Mouse (Mus musculus): ENCODE measurements around the gene Dlgap4.

Dlgap4 gene

DNA sequence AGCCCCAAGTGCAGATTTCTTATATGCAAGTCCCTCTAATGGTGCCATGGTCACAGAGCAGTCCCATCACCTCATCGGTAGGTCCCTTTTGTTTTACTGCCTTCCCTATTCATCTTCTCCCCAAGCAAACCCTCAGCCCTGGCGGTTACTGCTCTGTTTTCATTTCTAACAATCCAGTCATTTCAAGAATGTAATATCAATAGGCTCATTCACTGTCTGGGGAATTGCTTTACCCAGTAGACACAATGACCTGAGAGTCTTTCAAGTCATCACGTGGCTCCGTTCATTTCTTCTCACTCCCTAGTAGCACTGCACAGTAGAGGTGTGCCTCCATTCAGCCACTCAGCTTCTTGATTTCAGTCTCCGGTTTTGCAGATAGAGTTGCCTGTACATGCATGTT, 130.9 kb downstream of the Dlgap4 start:
- DNase-seq = no peak

GRCm38 (mm10) chr2:156747315-156747714, 133.8 kb downstream of the Dlgap4 start:
- no peak for DNase-seq

DNA sequence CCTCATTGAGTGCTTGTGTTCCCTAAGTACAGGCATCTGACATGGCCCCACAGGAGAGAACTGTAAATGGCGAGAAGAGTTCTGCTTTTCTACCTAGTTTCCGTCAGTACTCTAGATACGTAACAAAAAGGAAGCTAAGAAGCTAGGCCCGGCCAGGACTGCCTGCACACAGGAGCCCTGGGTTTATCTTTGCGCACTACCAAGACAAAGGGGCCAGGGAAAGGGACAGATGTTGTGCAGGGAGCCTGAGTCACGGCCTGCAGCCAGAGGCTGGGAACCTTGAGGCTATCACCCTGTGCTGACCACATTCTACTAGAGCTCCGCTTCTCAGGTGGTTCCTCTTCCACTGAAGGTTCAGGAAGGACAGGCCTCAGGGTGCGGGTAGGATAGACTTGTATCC, 136.2 kb downstream of the Dlgap4 start:
- DNase-seq = no peak

- no peak for DNase-seq
Measured at GRCm38 (mm10) chr2:156756937-156757336, 143.4 kb downstream of the Dlgap4 start.

DNA sequence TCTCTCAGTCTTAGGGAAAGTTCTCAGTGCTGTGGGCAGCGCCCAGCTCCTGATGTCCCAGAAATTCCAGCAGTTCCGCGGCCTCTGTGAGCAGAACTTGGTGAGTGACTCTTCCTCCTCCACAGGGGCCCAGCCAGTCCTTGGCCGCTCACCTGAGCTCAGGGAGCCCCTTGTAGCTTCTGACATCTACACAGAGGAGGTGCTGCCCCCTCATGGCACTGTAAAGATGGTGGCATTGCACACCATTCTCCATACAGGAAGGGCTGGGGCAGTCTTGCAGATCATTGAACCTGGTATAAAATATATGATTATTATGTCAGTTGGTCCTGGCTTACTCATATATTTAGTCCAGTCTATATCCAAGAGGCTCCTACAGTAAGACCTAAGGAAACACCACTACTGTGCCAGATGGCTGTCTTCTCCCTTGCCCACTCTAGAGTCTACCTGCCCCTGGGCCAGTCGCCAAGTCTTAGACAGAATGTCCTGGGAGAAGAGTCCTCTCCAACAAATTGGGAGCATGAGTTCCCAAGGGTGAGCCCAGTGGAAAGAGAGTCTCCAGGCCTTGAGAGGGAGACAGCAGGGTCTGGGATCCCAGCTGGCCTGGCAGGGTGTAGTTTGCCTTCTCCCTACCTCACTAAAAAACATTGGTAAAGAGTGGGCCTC, 147.5 kb downstream of the Dlgap4 start:
- DNase-seq = peak; percentile 34

DNA sequence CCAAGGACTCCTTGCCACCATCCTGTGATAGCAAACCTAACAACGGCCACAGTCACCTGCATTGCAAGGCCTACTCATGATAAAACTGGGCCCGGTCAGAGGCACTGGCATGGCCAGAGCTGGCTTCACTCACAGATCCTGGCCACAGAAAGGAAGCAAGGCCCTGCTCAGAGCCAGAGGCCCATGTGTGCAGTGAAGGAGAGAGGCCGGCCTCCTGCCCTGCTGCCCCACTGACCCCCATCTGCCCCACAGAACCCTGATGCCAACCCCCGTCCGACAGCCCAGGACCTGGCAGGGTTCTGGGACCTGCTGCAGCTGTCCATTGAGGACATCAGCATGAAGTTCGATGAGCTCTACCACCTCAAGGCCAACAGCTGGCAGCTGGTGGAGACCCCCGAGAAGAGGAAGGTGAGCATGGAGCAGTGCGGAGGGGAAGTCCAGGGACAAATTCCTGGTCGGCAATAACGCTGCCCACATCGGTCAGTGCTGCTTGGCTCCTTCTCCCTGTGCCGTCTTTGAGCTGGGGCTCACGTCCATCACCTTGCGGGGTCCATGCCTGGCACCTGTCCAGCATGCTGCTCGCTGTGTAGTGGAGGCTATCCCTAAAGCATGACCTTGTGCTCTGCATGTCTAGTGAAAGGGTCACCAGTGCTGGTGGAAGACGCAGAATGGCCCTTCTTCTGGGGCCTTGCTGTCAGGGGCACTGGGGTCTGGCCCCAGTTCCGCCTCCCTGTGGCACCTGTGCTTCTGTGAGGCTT, 148.2 kb downstream of the Dlgap4 start:
- DNase-seq = no peak

- DNase-seq = no peak
Measured at GRCm38 (mm10) chr2:156762499-156762898, 149.0 kb downstream of the Dlgap4 start.

GRCm38 (mm10) chr2:156763101-156763500, 149.6 kb downstream of the Dlgap4 start:
- DNase-seq = no peak

DNA sequence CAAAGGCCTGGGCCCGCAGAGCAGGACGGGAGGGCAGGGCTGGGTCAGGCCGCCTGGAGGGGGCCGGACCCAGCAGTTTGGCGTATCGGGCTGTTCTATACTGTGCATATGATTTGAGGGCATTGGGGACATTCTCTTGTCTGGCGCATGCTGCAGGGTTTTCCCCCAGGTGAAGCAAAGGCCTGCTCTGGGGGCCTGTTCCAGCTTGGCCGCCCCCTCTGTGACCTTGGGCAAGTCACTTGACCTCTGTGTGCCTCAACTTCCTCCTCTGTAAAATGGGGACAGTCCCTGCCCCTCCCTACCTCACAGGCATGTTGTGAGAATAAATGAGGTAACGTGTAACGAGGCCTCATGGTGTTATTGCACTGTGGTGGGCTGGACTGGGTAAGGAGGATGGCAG, 150.5 kb downstream of the Dlgap4 start:
- no peak for DNase-seq

DNA sequence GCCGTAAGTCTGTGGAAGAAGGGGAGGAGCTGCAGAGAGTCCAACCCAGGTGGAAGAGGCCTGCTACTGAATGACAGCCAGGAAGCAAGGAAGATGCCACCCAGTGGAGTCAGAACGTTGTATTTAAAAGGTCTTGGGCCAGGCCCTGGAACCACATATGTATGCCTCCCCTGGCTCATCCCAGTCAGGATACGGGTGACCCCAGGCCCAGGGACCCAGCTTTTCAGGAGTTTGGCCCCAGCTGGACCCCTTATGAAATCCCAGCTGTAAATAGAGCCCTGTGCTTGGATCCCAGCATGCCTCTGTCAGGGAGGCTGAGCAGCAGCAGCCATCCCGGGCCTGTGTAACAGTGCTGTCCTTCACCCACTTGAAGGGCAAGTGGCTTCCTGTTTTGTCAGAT, 151.2 kb downstream of the Dlgap4 start:
- no peak for DNase-seq

GRCm38 (mm10) chr2:156765593-156765992, 152.1 kb downstream of the Dlgap4 start:
- no peak for DNase-seq

GRCm38 (mm10) chr2:156766227-156767019, 152.9 kb downstream of the Dlgap4 start:
- no peak for DNase-seq

GRCm38 (mm10) chr2:156767108-156767507, 153.6 kb downstream of the Dlgap4 start:
- DNase-seq = no peak

GRCm38 (mm10) chr2:156769274-156769673, 155.8 kb downstream of the Dlgap4 start:
- DNase-seq = no peak

- DNase-seq = no peak
Measured at GRCm38 (mm10) chr2:156773470-156773869, 160.0 kb downstream of the Dlgap4 start.

DNA sequence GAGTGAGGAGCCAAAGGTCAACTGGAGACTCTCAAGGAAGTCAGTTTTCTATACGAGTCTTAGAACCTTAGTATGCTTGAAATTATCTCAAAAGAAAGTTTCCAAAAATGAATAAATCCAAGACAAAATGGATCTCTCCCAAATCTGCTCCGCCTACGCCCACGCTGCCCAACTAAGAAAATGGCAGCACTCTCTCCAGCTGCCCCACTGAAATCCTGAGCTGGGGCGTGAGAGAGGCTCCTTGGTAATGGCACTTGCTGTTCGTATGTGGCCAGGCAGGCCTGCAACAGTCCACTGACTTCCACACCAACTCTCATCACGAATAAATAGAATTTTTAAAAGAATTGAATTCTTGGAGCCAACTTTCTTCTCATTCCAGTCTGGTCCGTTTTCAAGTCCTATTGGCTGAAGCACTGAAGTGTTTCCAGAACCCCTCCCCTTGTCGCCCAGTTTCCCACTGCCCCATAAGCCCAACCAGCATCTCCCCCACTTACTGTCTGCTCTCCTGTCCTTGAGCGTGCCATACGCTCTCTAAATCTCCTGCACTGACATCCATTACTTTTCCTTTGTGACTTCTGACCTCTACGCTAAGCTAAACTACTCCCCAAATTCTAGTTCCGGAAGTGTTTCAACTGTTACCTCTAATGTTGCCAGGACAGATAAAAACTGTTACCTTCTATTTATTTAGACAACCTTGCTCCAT, 160.7 kb downstream of the Dlgap4 start:
- DNase-seq = no peak

DNA sequence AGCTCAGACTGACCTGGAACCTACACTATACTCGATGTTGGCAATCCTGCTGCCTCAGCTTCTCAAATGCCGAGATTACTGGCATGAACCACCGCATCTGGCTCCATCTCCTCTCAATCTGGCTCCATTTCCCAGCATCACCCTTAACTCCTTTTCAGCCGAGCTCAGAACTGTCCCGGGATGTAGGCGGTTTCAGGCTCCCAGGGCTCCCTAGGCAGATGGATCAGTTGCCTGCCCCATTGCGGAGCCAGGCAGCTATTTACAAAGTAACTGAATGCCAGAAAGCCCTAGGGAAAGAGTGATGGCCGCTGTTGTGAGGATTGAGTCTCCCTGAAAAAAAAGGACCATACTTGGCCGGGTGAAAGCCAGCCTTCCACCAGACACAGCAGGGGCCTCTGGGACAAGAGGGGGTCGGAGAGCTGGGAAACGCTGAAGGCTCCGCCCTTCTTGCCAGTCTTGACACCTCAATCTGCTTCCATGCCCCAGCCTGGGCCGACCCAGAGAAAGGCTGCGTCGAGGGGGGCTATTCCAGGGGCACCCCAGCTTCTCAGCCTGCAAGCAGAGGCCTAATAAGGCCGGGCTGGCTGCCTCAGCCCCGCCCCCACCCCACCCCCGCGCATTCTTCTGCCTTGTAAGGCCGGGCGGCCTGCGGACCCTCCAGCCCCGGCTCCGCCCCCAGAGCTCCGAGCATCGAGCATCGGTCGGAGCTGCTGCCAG, 161.4 kb downstream of the Dlgap4 start, which contains the start of gene Myl9:
Myl9 (plus strand) TSS at position 683 of the 717 bp plus-strand sequence.
- DNase-seq = no peak

GRCm38 (mm10) chr2:156775455-156776435, 162.2 kb downstream of the Dlgap4 start:
- DNase-seq = no peak

DNA sequence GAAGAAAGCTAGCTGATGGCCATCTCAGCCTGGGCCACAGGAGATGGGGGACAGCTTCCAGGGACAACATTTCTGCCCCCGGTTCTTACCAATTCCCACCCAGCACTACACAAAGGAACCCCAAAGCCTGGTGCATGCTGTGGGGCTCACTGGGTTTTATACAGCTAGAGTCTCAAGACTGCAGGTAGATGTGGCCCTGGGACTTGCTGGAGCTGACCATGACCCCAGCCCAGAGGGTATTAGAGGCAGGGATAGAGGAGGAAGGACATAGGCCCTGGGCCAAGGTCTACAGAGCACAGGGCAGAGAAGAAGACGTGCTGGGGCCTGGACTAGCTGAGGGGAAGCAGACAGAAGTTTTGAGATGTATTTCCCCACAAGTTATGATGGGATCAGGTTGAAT, 163.4 kb downstream of the Dlgap4 start:
- DNase-seq = no peak

- DNase-seq = no peak
Measured at GRCm38 (mm10) chr2:156777326-156778004, 164.0 kb downstream of the Dlgap4 start.

Measured in thymus, postnatal 14 days (tissue).